Mouse (Mus musculus) left cerebral cortex, adult 11 months (tissue): ENCODE measurements at regions not wholly inside any gene's neighbourhood (a gene's known extent, or its start where the extent isn't known, plus 50 kb on each side); places are given as distances from the start of the nearest gene placed in this dataset.
A peak's percentile ranks its signal among the peaks of the same experiment; 100 is the strongest.

Source experiments
- DNase-seq: peaks from one replicate; pipeline ENCODE4 v3.0.0; 2022; ENCODE audit warnings: low spot score

- DNase-seq: no peak
Measured at GRCm38 (mm10) chr4:30776816-30777442, 1187.0 kb upstream of the Map3k7 start.

GRCm38 (mm10) chr4:30781649-30782048, 1182.2 kb upstream of the Map3k7 start:
- DNase-seq: no peak

GRCm38 (mm10) chr4:30789976-30790657, 1173.8 kb upstream of the Map3k7 start:
- DNase-seq: no peak

- DNase-seq: peak; percentile 22
Measured at GRCm38 (mm10) chr4:30809798-30810197, 1154.1 kb upstream of the Map3k7 start.

- DNase-seq: no peak
Measured at GRCm38 (mm10) chr4:30855361-30856056, 1108.4 kb upstream of the Map3k7 start.

GRCm38 (mm10) chr4:30904966-30905365, 1058.9 kb upstream of the Map3k7 start:
- no peak for DNase-seq

GRCm38 (mm10) chr4:30922944-30923343, 1041.0 kb upstream of the Map3k7 start:
- no peak for DNase-seq

DNA sequence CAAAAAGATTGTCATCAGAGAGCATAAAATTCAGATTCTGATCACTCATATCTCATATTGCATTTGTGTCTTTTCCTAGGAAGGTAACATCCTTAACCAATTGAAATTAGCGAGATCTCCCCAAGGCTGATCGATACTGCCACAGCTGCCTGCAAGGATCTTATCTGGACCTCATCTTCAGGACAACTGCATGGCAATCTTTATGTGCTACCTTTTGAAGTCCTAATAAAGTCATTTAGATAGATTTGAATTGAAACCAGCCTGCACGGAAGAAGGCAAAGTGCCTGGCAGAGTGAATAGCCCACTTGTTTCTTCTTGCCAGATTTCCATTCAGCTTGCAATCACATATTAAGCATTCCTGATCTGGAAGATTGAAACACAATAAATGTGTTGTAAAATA, 1031.5 kb upstream of the Map3k7 start:
- DNase-seq: no peak

- DNase-seq: no peak
Measured at GRCm38 (mm10) chr4:30933030-30933987, 1030.6 kb upstream of the Map3k7 start.

GRCm38 (mm10) chr4:30983611-30984010, 980.3 kb upstream of the Map3k7 start:
- DNase-seq: no peak

GRCm38 (mm10) chr4:31012006-31012405, 951.9 kb upstream of the Map3k7 start:
- DNase-seq: no peak

DNA sequence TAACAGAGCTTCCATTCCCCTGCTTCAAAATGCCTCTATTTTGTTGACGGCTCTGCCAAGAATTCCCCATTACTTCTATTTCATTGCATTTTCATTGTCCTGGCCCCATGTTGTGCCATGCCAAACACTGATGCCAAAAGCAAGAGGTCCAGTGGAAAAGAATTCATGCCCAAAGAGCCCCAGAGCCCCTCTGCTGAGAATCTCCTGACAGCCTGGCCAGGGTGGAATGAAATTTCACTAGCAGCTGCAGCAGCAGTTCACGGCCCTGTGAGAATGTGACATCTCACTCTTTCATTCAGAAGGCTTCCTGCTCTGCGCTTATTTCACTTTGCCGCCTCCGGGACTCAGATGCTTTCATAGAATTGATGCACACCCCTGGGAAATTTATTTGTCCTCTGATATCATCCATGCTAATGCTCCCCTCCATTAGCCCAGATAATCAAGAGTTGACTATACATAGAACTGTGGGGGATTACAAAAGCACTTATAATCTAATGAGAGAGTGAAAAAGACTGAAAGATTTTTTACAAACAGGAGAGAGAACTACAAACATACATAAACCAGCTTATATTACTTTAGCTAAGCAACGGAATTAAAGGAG, 911.7 kb upstream of the Map3k7 start:
- DNase-seq: no peak

GRCm38 (mm10) chr4:31076236-31076635, 887.7 kb upstream of the Map3k7 start:
- DNase-seq: no peak

DNA sequence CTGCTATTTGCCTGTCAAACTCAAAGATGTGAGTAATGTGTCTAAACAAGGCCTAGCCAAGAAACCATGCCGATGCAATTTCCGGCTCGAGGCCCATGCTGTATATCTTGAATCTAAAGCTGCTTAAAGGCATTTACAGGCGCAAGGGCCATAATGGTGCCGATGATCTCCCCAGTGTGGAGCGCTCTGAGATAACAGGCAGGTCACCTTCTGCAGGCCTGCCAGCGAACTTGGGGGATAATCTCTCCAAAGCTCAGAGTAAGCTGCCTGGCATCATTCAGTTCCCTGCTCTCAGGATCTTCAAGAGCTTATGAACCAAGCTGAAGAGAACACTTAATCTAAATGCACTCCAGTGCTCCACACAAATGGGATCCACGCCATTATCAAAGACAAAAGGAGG, 842.3 kb upstream of the Map3k7 start:
- no peak for DNase-seq

GRCm38 (mm10) chr4:31143166-31143565, 820.7 kb upstream of the Map3k7 start:
- no peak for DNase-seq

DNA sequence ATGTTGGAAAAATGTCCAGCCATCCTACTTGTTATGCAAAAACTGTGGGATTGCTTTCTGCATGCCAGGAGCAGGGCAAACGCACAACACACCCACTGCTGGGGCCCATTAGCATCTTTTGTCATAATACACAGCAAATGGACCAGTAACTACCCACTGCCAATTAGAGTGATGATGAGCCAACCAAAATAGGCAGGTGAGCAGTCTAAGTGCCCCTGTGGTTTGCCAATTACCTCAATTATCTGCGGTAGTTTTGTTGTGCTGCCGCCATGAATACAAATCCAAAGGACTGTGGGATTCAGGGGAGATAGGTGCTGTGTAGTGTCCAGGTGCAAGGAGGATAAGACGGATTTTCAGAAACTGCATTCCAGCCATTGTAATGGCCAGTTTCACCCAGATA, 796.5 kb upstream of the Map3k7 start:
- no peak for DNase-seq

DNA sequence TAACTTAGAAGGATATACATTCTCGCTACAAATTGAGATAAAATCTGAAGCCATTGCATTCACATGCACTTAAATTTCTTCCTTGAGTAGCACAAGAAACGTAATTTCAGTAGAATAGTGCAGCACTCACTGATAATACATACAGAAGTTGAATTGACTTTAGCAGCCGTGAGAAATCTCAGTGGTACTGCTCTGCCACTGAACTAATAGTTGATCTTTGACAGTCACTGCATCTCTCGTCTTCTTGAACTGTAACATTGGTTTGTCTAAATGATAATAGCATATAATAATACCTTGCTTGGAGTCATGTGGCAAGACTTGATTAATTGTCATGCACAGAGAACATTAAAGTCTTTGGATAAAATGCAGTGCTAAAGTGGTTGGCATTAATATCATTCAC, 795.5 kb upstream of the Map3k7 start:
- no peak for DNase-seq

GRCm38 (mm10) chr4:31171190-31171589, 792.7 kb upstream of the Map3k7 start:
- DNase-seq: no peak

- DNase-seq: no peak
Measured at GRCm38 (mm10) chr4:31197852-31198251, 766.0 kb upstream of the Map3k7 start.

- no peak for DNase-seq
Measured at GRCm38 (mm10) chr4:31203286-31203685, 760.6 kb upstream of the Map3k7 start.

GRCm38 (mm10) chr4:31205332-31205970, 758.4 kb upstream of the Map3k7 start:
- no peak for DNase-seq
